Mouse (Mus musculus): ENCODE results near the gene Arfgap3. TPM values are rescaled to one million over a fixed set of nuclear protein-coding genes. Genes with fewer than 3 reads are reported as not detected.

Arfgap3 gene
- polyA plus RNA-seq, 1 experiment from 2014 or later, result 28.5 TPM

- WGBS, result 89% methylated on average over 12 of the region's 12 CpGs
- Histone ChIP-seq H3K9ac (no peak overlapping the region), H3K27me3 (replicated peaks) (no peaks in the 10 kb centered on the region), H3K4me3 (no peak overlapping the region), H3K27ac (replicated peaks) (no peak overlapping the region), H3K9me3 (no peaks in the 10 kb centered on the region), H3K36me3 (peaks cover 78% of the 10 kb centered on the region), H3K4me1 (peaks cover 10% of the 10 kb centered on the region), H3K4me2 (no peak overlapping the region)
- no peak for ATAC-seq (ENCODE audit: extremely low read depth, insufficient number of reproducible peaks, low FRiP score, low TSS enrichment)
Observed at GRCm38 (mm10) chr15:83306181-83306580, 43.9 kb downstream of the Arfgap3 start.

GRCm38 (mm10) chr15:83305192-83305921 lies 44.7 kb downstream of the Arfgap3 start:
- WGBS, result 76% methylated on average over 12 of the region's 12 CpGs
- no peak overlapping the region for H3K9ac ChIP-seq
- H3K36me3 ChIP-seq, result peaks cover 83% of the 10 kb centered on the region
- no peak overlapping the region for H3K4me3 ChIP-seq
- ATAC-seq (ENCODE audit: extremely low read depth, insufficient number of reproducible peaks, low FRiP score, low TSS enrichment), result no peak
- H3K9me3 ChIP-seq, result no peaks in the 10 kb centered on the region
- H3K27ac ChIP-seq (replicated peaks), result no peak overlapping the region
- no peak overlapping the region for H3K4me2 ChIP-seq
- H3K27me3 ChIP-seq (replicated peaks), result no peaks in the 10 kb centered on the region
- H3K4me1 ChIP-seq, result peaks cover 15% of the 10 kb centered on the region

GRCm38 (mm10) chr15:83304804-83305191 lies 45.2 kb downstream of the Arfgap3 start:
- no peak overlapping the region for H3K4me3 ChIP-seq

GRCm38 (mm10) chr15:83303656-83304484 lies 46.2 kb downstream of the Arfgap3 start:
- Histone ChIP-seq H3K4me1 (peaks cover 27% of the 10 kb centered on the region), H3K9me3 (no peaks in the 10 kb centered on the region; the same call in 1 of the 2 replicates), H3K9ac (no peak overlapping the region), H3K4me2 (no peak overlapping the region), H3K27me3 (replicated peaks) (no peaks in the 10 kb centered on the region), H3K36me3 (peaks cover 89% of the 10 kb centered on the region), H3K4me3 (no peak overlapping the region), H3K27ac (replicated peaks) (no peak overlapping the region)
- WGBS, result 80% methylated on average over 13 of the region's 13 CpGs
- no peak for ATAC-seq (ENCODE audit: extremely low read depth, insufficient number of reproducible peaks, low FRiP score, low TSS enrichment)

More at GRCm38 (mm10) chr15:83304804-83305191, 45.2 kb downstream of the Arfgap3 start:
- Histone ChIP-seq H3K27me3 (replicated peaks) (no peaks in the 10 kb centered on the region), H3K27ac (replicated peaks) (no peak overlapping the region), H3K9ac (no peak overlapping the region), H3K9me3 (no peaks in the 10 kb centered on the region), H3K4me1 (peaks cover 20% of the 10 kb centered on the region), H3K4me2 (no peak overlapping the region), H3K36me3 (peaks cover 83% of the 10 kb centered on the region)
- no peak for ATAC-seq (ENCODE audit: extremely low read depth, insufficient number of reproducible peaks, low FRiP score, low TSS enrichment)
- 87% methylated on average over 9 of the region's 9 CpGs for WGBS

GRCm38 (mm10) chr15:83299916-83300582 lies 50.0 kb downstream of the Arfgap3 start:
- H3K4me3 ChIP-seq, result no peak overlapping the region
- H3K36me3 ChIP-seq, result peaks cover 63% of the 10 kb centered on the region
- no peak for ATAC-seq (ENCODE audit: extremely low read depth, insufficient number of reproducible peaks, low FRiP score, low TSS enrichment)
- WGBS, result 41% methylated on average over 10 of the region's 10 CpGs
- H3K4me1 ChIP-seq, result peaks cover 31% of the 10 kb centered on the region
- H3K27ac ChIP-seq (replicated peaks), result no peak overlapping the region
- H3K9ac ChIP-seq, result no peak overlapping the region
- no peak overlapping the region for H3K4me2 ChIP-seq
- no peaks in the 10 kb centered on the region for H3K27me3 ChIP-seq (replicated peaks)
- H3K9me3 ChIP-seq, result no peaks in the 10 kb centered on the region; the same call in 1 of the 2 replicates

GRCm38 (mm10) chr15:83299450-83299849 lies 50.6 kb downstream of the Arfgap3 start:
- WGBS, result 61% methylated on average over 7 of the region's 7 CpGs
- H3K9ac ChIP-seq, result no peak overlapping the region
- peaks cover 31% of the 10 kb centered on the region for H3K4me1 ChIP-seq
- H3K9me3 ChIP-seq, result no peaks in the 10 kb centered on the region; the same call in 1 of the 2 replicates
- H3K27ac ChIP-seq (replicated peaks), result no peak overlapping the region
- no peak overlapping the region for H3K4me2 ChIP-seq
- no peaks in the 10 kb centered on the region for H3K27me3 ChIP-seq (replicated peaks)
- H3K4me3 ChIP-seq, result no peak overlapping the region
- peaks cover 57% of the 10 kb centered on the region for H3K36me3 ChIP-seq
- no peak for ATAC-seq (ENCODE audit: extremely low read depth, insufficient number of reproducible peaks, low FRiP score, low TSS enrichment)

GRCm38 (mm10) chr15:83298810-83299209 lies 51.2 kb downstream of the Arfgap3 start:
- H3K4me1 ChIP-seq, result peaks cover 31% of the 10 kb centered on the region
- H3K27ac ChIP-seq (replicated peaks), result no peak overlapping the region
- H3K36me3 ChIP-seq, result peaks cover 54% of the 10 kb centered on the region
- H3K9ac ChIP-seq, result no peak overlapping the region
- H3K27me3 ChIP-seq (replicated peaks), result no peaks in the 10 kb centered on the region
- 88% methylated on average over 2 of the region's 2 CpGs for WGBS
- no peaks in the 10 kb centered on the region; the same call in 1 of the 2 replicates for H3K9me3 ChIP-seq
- H3K4me3 ChIP-seq, result no peak overlapping the region
- H3K4me2 ChIP-seq, result no peak overlapping the region
- ATAC-seq (ENCODE audit: extremely low read depth, insufficient number of reproducible peaks, low FRiP score, low TSS enrichment), result no peak

- Histone ChIP-seq H3K9ac (no peak overlapping the region), H3K4me1 (peaks cover 31% of the 10 kb centered on the region), H3K4me2 (no peak overlapping the region), H3K27me3 (replicated peaks) (no peaks in the 10 kb centered on the region), H3K36me3 (peaks cover 52% of the 10 kb centered on the region), H3K4me3 (no peak overlapping the region), H3K9me3 (no peaks in the 10 kb centered on the region; the same call in 1 of the 2 replicates), H3K27ac (replicated peaks) (no peak overlapping the region)
- ATAC-seq (ENCODE audit: extremely low read depth, insufficient number of reproducible peaks, low FRiP score, low TSS enrichment), result no peak
- 82% methylated on average over 8 of the region's 8 CpGs for WGBS
Observed at GRCm38 (mm10) chr15:83298313-83298712, 51.7 kb downstream of the Arfgap3 start.

- ATAC-seq (ENCODE audit: extremely low read depth, insufficient number of reproducible peaks, low FRiP score, low TSS enrichment), result no peak
- Histone ChIP-seq H3K9me3 (no peaks in the 10 kb centered on the region; the same call in 1 of the 2 replicates), H3K4me3 (no peak overlapping the region), H3K4me2 (no peak overlapping the region), H3K27ac (replicated peaks) (no peak overlapping the region), H3K4me1 (peaks cover 35% of the 10 kb centered on the region), H3K27me3 (replicated peaks) (no peaks in the 10 kb centered on the region), H3K9ac (no peak overlapping the region), H3K36me3 (peaks cover 39% of the 10 kb centered on the region)
- 54% methylated on average over 7 of the region's 8 CpGs for WGBS
Observed at GRCm38 (mm10) chr15:83296771-83297311, 53.2 kb downstream of the Arfgap3 start.

- ATAC-seq (ENCODE audit: extremely low read depth, insufficient number of reproducible peaks, low FRiP score, low TSS enrichment), result no peak
- Histone ChIP-seq H3K9me3 (no peaks in the 10 kb centered on the region; the same call in 1 of the 2 replicates), H3K4me1 (peaks cover 35% of the 10 kb centered on the region), H3K4me3 (no peak overlapping the region), H3K4me2 (no peak overlapping the region), H3K27ac (replicated peaks) (no peak overlapping the region), H3K27me3 (replicated peaks) (no peaks in the 10 kb centered on the region), H3K36me3 (peaks cover 31% of the 10 kb centered on the region), H3K9ac (no peak overlapping the region)
- WGBS, result 72% methylated on average over 4 of the region's 4 CpGs
Observed at GRCm38 (mm10) chr15:83296050-83296449, 54.0 kb downstream of the Arfgap3 start.

- Histone ChIP-seq H3K4me1 (peaks cover 26% of the 10 kb centered on the region), H3K27ac (replicated peaks) (no peak overlapping the region), H3K36me3 (peaks cover 20% of the 10 kb centered on the region), H3K27me3 (replicated peaks) (no peaks in the 10 kb centered on the region), H3K9ac (no peak overlapping the region), H3K4me3 (no peak overlapping the region), H3K4me2 (no peak overlapping the region), H3K9me3 (no peaks in the 10 kb centered on the region; the same call in 1 of the 2 replicates)
- ATAC-seq (ENCODE audit: extremely low read depth, insufficient number of reproducible peaks, low FRiP score, low TSS enrichment), result no peak
- WGBS, result 81% methylated on average over 3 of the region's 3 CpGs
Observed at GRCm38 (mm10) chr15:83294954-83295353, 55.1 kb downstream of the Arfgap3 start.
